Mouse (Mus musculus): ENCODE data around the gene Tnnc1. TPM values are rescaled to one million over a fixed set of nuclear protein-coding genes. Genes with fewer than 3 reads are reported as not detected.

Tnnc1 gene
- 1.5 and 2.5 TPM in 2 replicates for polyA plus RNA-seq (2015; fragmentation: Nextera tagmentation; extraction: Ambion mirVana)

GRCm38 (mm10) chr14:31208084-31208483, at the start of gene Tnnc1:
Gene Tnnc1 (plus strand): TSS chr14:31208312.
- Histone ChIP-seq H3K4me3 (replicated peaks; ENCODE audit: low read length) (no peak within 1 kb of the TSS; the same call in 1 of the 2 replicates), H3K9ac (replicated peaks; ENCODE audit: low read depth, low read length) (no peak within 1 kb of the TSS; the same call in 1 of the 2 replicates), H3K27ac (ENCODE audit: low read length) (no peak within 1 kb of the TSS; the same call in 1 of the 2 replicates), H3K4me2 (ENCODE audit: low read length) (peak within 1 kb of the TSS; percentile 83), H3K9me3 (ENCODE audit: control insufficient read depth, low read length) (no peaks in the 10 kb centered on the region), H3K36me3 (ENCODE audit: control insufficient read depth, insufficient read depth) (peaks cover 5% of the 10 kb centered on the region), H3K4me1 (replicated peaks; ENCODE audit: control insufficient read depth, insufficient read depth, low read length) (peaks cover 20% of the 10 kb centered on the region), H3K27me3 (replicated peaks; ENCODE audit: control insufficient read depth, insufficient read depth, low read length) (no peaks in the 10 kb centered on the region)
- no peak for ATAC-seq
- WGBS = 84% methylated on average over 2 of the region's 2 CpGs

- peaks cover 5% of the 10 kb centered on the region; the same call in 1 of the 2 replicates for H3K4me1 ChIP-seq (replicated peaks; ENCODE audit: control insufficient read depth, insufficient read depth, low read length)
- no peak overlapping the region for H3K27ac ChIP-seq (ENCODE audit: low read length)
- no peak overlapping the region for H3K4me2 ChIP-seq (ENCODE audit: low read length)
- ATAC-seq = no peak
- H3K4me3 ChIP-seq (replicated peaks; ENCODE audit: low read length) = no peak overlapping the region
- no peaks in the 10 kb centered on the region for H3K36me3 ChIP-seq (ENCODE audit: control insufficient read depth, insufficient read depth)
- no peaks in the 10 kb centered on the region for H3K9me3 ChIP-seq (ENCODE audit: control insufficient read depth, low read length)
- no peak overlapping the region for H3K9ac ChIP-seq (replicated peaks; ENCODE audit: low read depth, low read length)
- 83% methylated on average over 27 of the region's 27 CpGs for WGBS
- H3K27me3 ChIP-seq (replicated peaks; ENCODE audit: control insufficient read depth, insufficient read depth, low read length) = no peaks in the 10 kb centered on the region
These were observed 47.6 kb upstream of the Tnnc1 start for GRCm38 (mm10) chr14:31160196-31161150.

GRCm38 (mm10) chr14:31161191-31161590, 46.9 kb upstream of the Tnnc1 start:
- H3K27me3 ChIP-seq (replicated peaks; ENCODE audit: control insufficient read depth, insufficient read depth, low read length) = no peaks in the 10 kb centered on the region
- H3K4me2 ChIP-seq (ENCODE audit: low read length) = no peak overlapping the region
- H3K9ac ChIP-seq (replicated peaks; ENCODE audit: low read depth, low read length) = no peak overlapping the region
- no peak for ATAC-seq
- H3K9me3 ChIP-seq (ENCODE audit: control insufficient read depth, low read length) = no peaks in the 10 kb centered on the region
- H3K36me3 ChIP-seq (ENCODE audit: control insufficient read depth, insufficient read depth) = no peaks in the 10 kb centered on the region
- H3K4me1 ChIP-seq (replicated peaks; ENCODE audit: control insufficient read depth, insufficient read depth, low read length) = peaks cover 5% of the 10 kb centered on the region; the same call in 1 of the 2 replicates
- no peak overlapping the region for H3K4me3 ChIP-seq (replicated peaks; ENCODE audit: low read length)
- whole genome bisulfite sequencing = 91% methylated on average over 7 of the region's 7 CpGs
- H3K27ac ChIP-seq (ENCODE audit: low read length) = no peak overlapping the region

- no peak overlapping the region for H3K4me3 ChIP-seq (replicated peaks; ENCODE audit: low read length)
- no peak overlapping the region for H3K27ac ChIP-seq (ENCODE audit: low read length)
- H3K27me3 ChIP-seq (replicated peaks; ENCODE audit: control insufficient read depth, insufficient read depth, low read length) = no peaks in the 10 kb centered on the region
- no peak overlapping the region for H3K4me2 ChIP-seq (ENCODE audit: low read length)
- peaks cover 7% of the 10 kb centered on the region for H3K4me1 ChIP-seq (replicated peaks; ENCODE audit: control insufficient read depth, insufficient read depth, low read length)
- H3K36me3 ChIP-seq (ENCODE audit: control insufficient read depth, insufficient read depth) = no peaks in the 10 kb centered on the region
- WGBS = 53% methylated on average over 10 of the region's 10 CpGs
- no peaks in the 10 kb centered on the region for H3K9me3 ChIP-seq (ENCODE audit: control insufficient read depth, low read length)
- no peak overlapping the region for H3K9ac ChIP-seq (replicated peaks; ENCODE audit: low read depth, low read length)
- no peak for ATAC-seq
These were observed 46.5 kb upstream of the Tnnc1 start for GRCm38 (mm10) chr14:31161638-31162037.

- no peak overlapping the region for H3K9ac ChIP-seq (replicated peaks; ENCODE audit: low read depth, low read length)
- no peaks in the 10 kb centered on the region for H3K36me3 ChIP-seq (ENCODE audit: control insufficient read depth, insufficient read depth)
- H3K9me3 ChIP-seq (ENCODE audit: control insufficient read depth, low read length) = no peaks in the 10 kb centered on the region
- WGBS = 67% methylated on average over 8 of the region's 8 CpGs
- H3K4me2 ChIP-seq (ENCODE audit: low read length) = no peak overlapping the region
- no peak overlapping the region for H3K4me3 ChIP-seq (replicated peaks; ENCODE audit: low read length)
- H3K27me3 ChIP-seq (replicated peaks; ENCODE audit: control insufficient read depth, insufficient read depth, low read length) = no peaks in the 10 kb centered on the region
- peak; percentile 46; the same call in 1 of the 2 replicates for ATAC-seq
- no peak overlapping the region for H3K27ac ChIP-seq (ENCODE audit: low read length)
- peaks cover 9% of the 10 kb centered on the region for H3K4me1 ChIP-seq (replicated peaks; ENCODE audit: control insufficient read depth, insufficient read depth, low read length)
These were observed 44.0 kb upstream of the Tnnc1 start for GRCm38 (mm10) chr14:31164067-31164466.

GRCm38 (mm10) chr14:31165010-31165409, 43.1 kb upstream of the Tnnc1 start:
- Histone ChIP-seq H3K27me3 (replicated peaks; ENCODE audit: control insufficient read depth, insufficient read depth, low read length) (no peaks in the 10 kb centered on the region), H3K4me1 (replicated peaks; ENCODE audit: control insufficient read depth, insufficient read depth, low read length) (peaks cover 9% of the 10 kb centered on the region), H3K27ac (ENCODE audit: low read length) (no peak overlapping the region), H3K4me3 (replicated peaks; ENCODE audit: low read length) (no peak overlapping the region), H3K9ac (replicated peaks; ENCODE audit: low read depth, low read length) (no peak overlapping the region), H3K4me2 (ENCODE audit: low read length) (no peak overlapping the region), H3K36me3 (ENCODE audit: control insufficient read depth, insufficient read depth) (peaks cover 2% of the 10 kb centered on the region; the same call in 1 of the 2 replicates), H3K9me3 (ENCODE audit: control insufficient read depth, low read length) (no peaks in the 10 kb centered on the region)
- 64% methylated on average over 2 of the region's 2 CpGs for WGBS
- ATAC-seq = no peak

- Histone ChIP-seq H3K27me3 (replicated peaks; ENCODE audit: control insufficient read depth, insufficient read depth, low read length) (no peaks in the 10 kb centered on the region), H3K4me1 (replicated peaks; ENCODE audit: control insufficient read depth, insufficient read depth, low read length) (peaks cover 9% of the 10 kb centered on the region), H3K4me2 (ENCODE audit: low read length) (no peak overlapping the region), H3K9ac (replicated peaks; ENCODE audit: low read depth, low read length) (no peak overlapping the region), H3K36me3 (ENCODE audit: control insufficient read depth, insufficient read depth) (peaks cover 4% of the 10 kb centered on the region), H3K27ac (ENCODE audit: low read length) (no peak overlapping the region), H3K4me3 (replicated peaks; ENCODE audit: low read length) (no peak overlapping the region), H3K9me3 (ENCODE audit: control insufficient read depth, low read length) (no peaks in the 10 kb centered on the region)
- 49% methylated on average over 7 of the region's 7 CpGs for WGBS
- ATAC-seq = no peak
These were observed 42.7 kb upstream of the Tnnc1 start for GRCm38 (mm10) chr14:31165458-31165857.

- Histone ChIP-seq H3K4me3 (replicated peaks; ENCODE audit: low read length) (no peak overlapping the region), H3K36me3 (ENCODE audit: control insufficient read depth, insufficient read depth) (peaks cover 11% of the 10 kb centered on the region), H3K9ac (replicated peaks; ENCODE audit: low read depth, low read length) (no peak overlapping the region), H3K4me2 (ENCODE audit: low read length) (no peak overlapping the region), H3K27me3 (replicated peaks; ENCODE audit: control insufficient read depth, insufficient read depth, low read length) (no peaks in the 10 kb centered on the region), H3K9me3 (ENCODE audit: control insufficient read depth, low read length) (no peaks in the 10 kb centered on the region), H3K27ac (ENCODE audit: low read length) (no peak overlapping the region), H3K4me1 (replicated peaks; ENCODE audit: control insufficient read depth, insufficient read depth, low read length) (peaks cover 9% of the 10 kb centered on the region)
- no peak for ATAC-seq
- WGBS = 73% methylated on average over 10 of the region's 10 CpGs
These were observed 42.0 kb upstream of the Tnnc1 start for GRCm38 (mm10) chr14:31165991-31166630.

- Histone ChIP-seq H3K36me3 (ENCODE audit: control insufficient read depth, insufficient read depth) (peaks cover 18% of the 10 kb centered on the region), H3K4me1 (replicated peaks; ENCODE audit: control insufficient read depth, insufficient read depth, low read length) (peaks cover 9% of the 10 kb centered on the region), H3K4me2 (ENCODE audit: low read length) (no peak overlapping the region), H3K4me3 (replicated peaks; ENCODE audit: low read length) (no peak overlapping the region), H3K27ac (ENCODE audit: low read length) (no peak overlapping the region), H3K9ac (replicated peaks; ENCODE audit: low read depth, low read length) (no peak overlapping the region), H3K9me3 (ENCODE audit: control insufficient read depth, low read length) (no peaks in the 10 kb centered on the region), H3K27me3 (replicated peaks; ENCODE audit: control insufficient read depth, insufficient read depth, low read length) (no peaks in the 10 kb centered on the region)
- 45% methylated on average over 9 of the region's 9 CpGs for WGBS
- ATAC-seq = no peak
These were observed 41.3 kb upstream of the Tnnc1 start for GRCm38 (mm10) chr14:31166827-31167226.

Measured in forebrain, embryonic 16.5 days (tissue).